ENCODE assay signal across 19 mouse cellular contexts in the genomic region with DNA sequence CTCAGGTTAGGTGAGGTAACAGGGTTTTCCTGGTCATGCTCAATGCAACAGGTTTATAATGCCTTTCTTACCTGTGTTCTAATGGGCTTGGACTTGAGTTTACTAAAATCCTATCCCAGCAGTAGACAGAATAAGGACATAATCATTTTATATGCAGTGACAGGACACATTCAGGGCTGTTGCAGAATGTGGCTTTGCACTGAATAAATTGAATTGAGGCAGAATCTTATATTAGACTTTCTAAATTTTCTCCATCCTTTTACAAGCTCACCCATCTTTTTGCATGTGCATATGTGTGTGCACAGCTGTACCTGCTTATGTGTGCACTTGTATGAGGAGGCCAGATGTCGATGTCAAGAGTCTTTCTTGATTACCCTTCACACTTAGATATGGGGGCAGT.
"Had no signal": no experiment of that assay in that cellular context is flagged by ENCODE, and none has a peak within 500 bp of the region (broad histone marks: within the 10 kb centered on the region; RNA-seq: fewer than 3 reads in every experiment).

No protein-coding gene starts in this region.

- H3K27ac ChIP-seq: liver, embryonic 15.5 days; lung, embryonic 15.5 days; midbrain, embryonic 10.5 days; midbrain, embryonic 12.5 days; neural tube, embryonic 13.5 days; neural tube, embryonic 15.5 days had no signal

- DNase-seq: liver, postnatal 0 days; lung, adult 2 months; lung, postnatal 14 days; lung, postnatal 4 days; midbrain, embryonic 14.5 days; retina, postnatal 1 day; right cerebral cortex, postnatal 25 days; right cerebral cortex, postnatal 4 days; spleen, adult 18-20 months; thymus, adult 2 months; thymus, postnatal 25 days; thymus, postnatal 4 days had no signal

- H3K4me3 ChIP-seq: liver, embryonic 15.5 days; lung, embryonic 15.5 days; midbrain, embryonic 10.5 days; midbrain, embryonic 12.5 days; myocyte; neural tube, embryonic 13.5 days; neural tube, embryonic 15.5 days had no signal
